Comparison of ENCODE assay signal across 19 mouse cellular contexts in genomic region chrX:12373670-12374069, GRCm38 (mm10).
A peak's percentile ranks its signal among the peaks of the same experiment; 100 is the strongest.
DNase-seq lines count a peak whose midpoint lies in the region; ATAC-seq lines count a peak whose summit lies in the region.
"Had no signal": no experiment of that assay in that cellular context is flagged by ENCODE, and none has a peak within 500 bp of the region (broad histone marks: within the 10 kb centered on the region; RNA-seq: fewer than 3 reads in every experiment).

No protein-coding gene starts in this region.

- H3K36me3 ChIP-seq in forebrain, embryonic 15.5 days = no peaks in the 10 kb centered on the region
- no peaks in the 10 kb centered on the region for H3K36me3 ChIP-seq in forebrain, embryonic 11.5 days (ENCODE audit: control insufficient read depth, insufficient read depth, low read length)
- no peaks in the 10 kb centered on the region for H3K36me3 ChIP-seq in midbrain, embryonic 15.5 days (replicated peaks)
- no peaks in the 10 kb centered on the region for H3K36me3 ChIP-seq in midbrain, embryonic 13.5 days
- H3K36me3 ChIP-seq in intestine, embryonic 16.5 days (ENCODE audit: control insufficient read depth, insufficient read depth, low read length) = no peaks in the 10 kb centered on the region
- H3K36me3 ChIP-seq in kidney, embryonic 16.5 days (ENCODE audit: insufficient read depth, low read length) = no peaks in the 10 kb centered on the region
- H3K36me3 ChIP-seq: heart, embryonic 10.5 days; limb, embryonic 15.5 days had no signal

- H3K4me1 ChIP-seq in forebrain, embryonic 15.5 days = no peaks in the 10 kb centered on the region
- H3K4me1 ChIP-seq in forebrain, embryonic 11.5 days (replicated peaks; ENCODE audit: control insufficient read depth, insufficient read depth, low read length) = no peaks in the 10 kb centered on the region
- H3K4me1 ChIP-seq in midbrain, embryonic 15.5 days = no peaks in the 10 kb centered on the region
- 0 out of 2 replicates have a peak, but pooled peaks cover 6% of the 10 kb centered on the region for H3K4me1 ChIP-seq in midbrain, embryonic 13.5 days (replicated peaks)
- peaks cover 3% of the 10 kb centered on the region; the same call in 1 of the 2 replicates for H3K4me1 ChIP-seq in intestine, embryonic 16.5 days (ENCODE audit: control insufficient read depth, insufficient read depth, low read length)
- H3K4me1 ChIP-seq in kidney, embryonic 16.5 days (ENCODE audit: insufficient read depth, low read length) = peaks cover 8% of the 10 kb centered on the region; the same call in 1 of the 2 replicates
- H3K4me1 ChIP-seq: limb, embryonic 15.5 days had no signal

- H3K9ac ChIP-seq in forebrain, embryonic 15.5 days (replicated peaks) = no peak overlapping the region
- H3K9ac ChIP-seq in forebrain, embryonic 11.5 days (ENCODE audit: low read length) = no peak overlapping the region
- no peak overlapping the region for H3K9ac ChIP-seq in midbrain, embryonic 15.5 days
- no peak overlapping the region for H3K9ac ChIP-seq in midbrain, embryonic 13.5 days (replicated peaks)
- no peak overlapping the region for H3K9ac ChIP-seq in intestine, embryonic 16.5 days (ENCODE audit: low read depth, low read length)
- no peak overlapping the region for H3K9ac ChIP-seq in kidney, embryonic 16.5 days (replicated peaks; ENCODE audit: low read length)
- H3K9ac ChIP-seq: hindbrain, embryonic 14.5 days; limb, embryonic 15.5 days had no signal

- 0 out of 2 replicates have a peak, but pooled peaks have one; percentile 29 for ATAC-seq in forebrain, embryonic 15.5 days (replicated peaks)
- no peak for ATAC-seq in forebrain, embryonic 11.5 days (replicated peaks; ENCODE audit: low FRiP score)
- 0 out of 2 replicates have a peak, but pooled peaks have one; percentile 70 for ATAC-seq in midbrain, embryonic 15.5 days (replicated peaks)
- ATAC-seq in midbrain, embryonic 13.5 days = no peak
- ATAC-seq in intestine, embryonic 16.5 days = peak; percentile 36; the same call in 1 of the 2 replicates
- ATAC-seq in kidney, embryonic 16.5 days (ENCODE audit: low FRiP score, low TSS enrichment) = no peak
- ATAC-seq in frontal cortex, adult (ENCODE audit: low TSS enrichment) = no peak
- ATAC-seq: Patski had no signal

- H3K4me2 ChIP-seq in forebrain, embryonic 15.5 days (replicated peaks) = no peak overlapping the region
- H3K4me2 ChIP-seq in forebrain, embryonic 11.5 days (ENCODE audit: low read depth, low read length, severe bottlenecking) = no peak overlapping the region
- no peak overlapping the region for H3K4me2 ChIP-seq in midbrain, embryonic 15.5 days
- no peak overlapping the region for H3K4me2 ChIP-seq in midbrain, embryonic 13.5 days (replicated peaks)
- no peak overlapping the region for H3K4me2 ChIP-seq in intestine, embryonic 16.5 days (ENCODE audit: low read depth, low read length)
- H3K4me2 ChIP-seq in kidney, embryonic 16.5 days (replicated peaks; ENCODE audit: low read depth, low read length) = no peak overlapping the region
- H3K4me2 ChIP-seq: hindbrain, embryonic 14.5 days; limb, embryonic 15.5 days had no signal

- 71% methylated on average over 6 of the region's 6 CpGs for WGBS in forebrain, embryonic 15.5 days
- WGBS in forebrain, embryonic 11.5 days = 84% methylated on average over 6 of the region's 6 CpGs
- WGBS in midbrain, embryonic 15.5 days = 66% methylated on average over 6 of the region's 6 CpGs
- 59% methylated on average over 6 of the region's 6 CpGs for WGBS in midbrain, embryonic 13.5 days
- WGBS in intestine, embryonic 16.5 days = 70% methylated on average over 6 of the region's 6 CpGs
- WGBS in kidney, embryonic 16.5 days = 70% methylated on average over 6 of the region's 6 CpGs

- no peak for DNase-seq in forebrain, embryonic 11.5 days (ENCODE audit: low spot score)
- DNase-seq in kidney, postnatal 10 days = no peak
- DNase-seq: cerebellum, postnatal 10 days; gastrocnemius, postnatal 36 days; kidney, adult 18-20 months; kidney, postnatal 36 days; layer of hippocampus, adult 9-11 months; thymus, adult 2 months had no signal

- no peak overlapping the region for H3K4me3 ChIP-seq in forebrain, embryonic 15.5 days
- H3K4me3 ChIP-seq in forebrain, embryonic 11.5 days (ENCODE audit: low read depth, low read length) = no peak overlapping the region
- no peak overlapping the region for H3K4me3 ChIP-seq in midbrain, embryonic 15.5 days
- no peak overlapping the region for H3K4me3 ChIP-seq in midbrain, embryonic 13.5 days (replicated peaks)
- H3K4me3 ChIP-seq in intestine, embryonic 16.5 days (ENCODE audit: low read length) = no peak overlapping the region
- no peak overlapping the region for H3K4me3 ChIP-seq in kidney, embryonic 16.5 days (ENCODE audit: low read length)
- H3K4me3 ChIP-seq: erythroblast, embryonic 14.5 days; heart, embryonic 10.5 days; limb, embryonic 15.5 days had no signal

- H3K9me3 ChIP-seq in forebrain, embryonic 15.5 days = no peaks in the 10 kb centered on the region
- H3K9me3 ChIP-seq in forebrain, embryonic 11.5 days (ENCODE audit: control insufficient read depth, low read length) = no peaks in the 10 kb centered on the region
- H3K9me3 ChIP-seq in midbrain, embryonic 15.5 days = no peaks in the 10 kb centered on the region
- no peaks in the 10 kb centered on the region for H3K9me3 ChIP-seq in midbrain, embryonic 13.5 days
- H3K9me3 ChIP-seq in intestine, embryonic 16.5 days (ENCODE audit: control insufficient read depth, low read length) = no peaks in the 10 kb centered on the region
- H3K9me3 ChIP-seq in kidney, embryonic 16.5 days (ENCODE audit: low read length) = no peaks in the 10 kb centered on the region
- H3K9me3 ChIP-seq: heart, embryonic 10.5 days; limb, embryonic 15.5 days had no signal

- H3K27me3 ChIP-seq in forebrain, embryonic 15.5 days = no peaks in the 10 kb centered on the region
- H3K27me3 ChIP-seq in forebrain, embryonic 11.5 days (ENCODE audit: control insufficient read depth, insufficient read depth, low read length) = no peaks in the 10 kb centered on the region; the same call in 1 of the 2 replicates
- H3K27me3 ChIP-seq in midbrain, embryonic 15.5 days (replicated peaks) = no peaks in the 10 kb centered on the region
- H3K27me3 ChIP-seq in midbrain, embryonic 13.5 days = no peaks in the 10 kb centered on the region
- 0 out of 2 replicates have a peak, but pooled peaks cover 6% of the 10 kb centered on the region for H3K27me3 ChIP-seq in intestine, embryonic 16.5 days (replicated peaks; ENCODE audit: control insufficient read depth, insufficient read depth, low read length)
- H3K27me3 ChIP-seq in kidney, embryonic 16.5 days (ENCODE audit: insufficient read depth, low read length) = peaks cover 19% of the 10 kb centered on the region; the same call in 1 of the 2 replicates
- H3K27me3 ChIP-seq: Patski had no signal

- H3K27ac ChIP-seq in forebrain, embryonic 15.5 days (replicated peaks) = no peak overlapping the region
- H3K27ac ChIP-seq in forebrain, embryonic 11.5 days (ENCODE audit: low read depth, low read length) = no peak overlapping the region
- H3K27ac ChIP-seq in midbrain, embryonic 15.5 days = no peak overlapping the region
- H3K27ac ChIP-seq in midbrain, embryonic 13.5 days = no peak overlapping the region
- H3K27ac ChIP-seq in intestine, embryonic 16.5 days (ENCODE audit: low read length) = no peak overlapping the region
- no peak overlapping the region for H3K27ac ChIP-seq in kidney, embryonic 16.5 days (ENCODE audit: low read length)
- H3K27ac ChIP-seq: heart, embryonic 10.5 days; hindbrain, embryonic 14.5 days; limb, embryonic 15.5 days had no signal

Comparison
In these comparisons a context has a peak if more than half of its experiments do, and no peak if none do; other contexts are left out.
1. ATAC-seq: peak in forebrain, embryonic 15.5 days (single experiment), midbrain, embryonic 15.5 days (single experiment) and intestine, embryonic 16.5 days (single experiment); none in forebrain, embryonic 11.5 days (single experiment), midbrain, embryonic 13.5 days (single experiment), kidney, embryonic 16.5 days (single experiment) and frontal cortex, adult (single experiment).